Mouse (Mus musculus) skeletal muscle tissue, adult 2 months (tissue): Measurements from ENCODE around the gene Creb5.
A peak's percentile ranks its signal among the peaks of the same experiment; 100 is the strongest.

Source experiments
- DNase-seq: peaks from one replicate; pipeline ENCODE4 v3.0.0-alpha.2; 2012; ENCODE audit warnings: low read depth, low spot score

The Creb5 gene

DNA sequence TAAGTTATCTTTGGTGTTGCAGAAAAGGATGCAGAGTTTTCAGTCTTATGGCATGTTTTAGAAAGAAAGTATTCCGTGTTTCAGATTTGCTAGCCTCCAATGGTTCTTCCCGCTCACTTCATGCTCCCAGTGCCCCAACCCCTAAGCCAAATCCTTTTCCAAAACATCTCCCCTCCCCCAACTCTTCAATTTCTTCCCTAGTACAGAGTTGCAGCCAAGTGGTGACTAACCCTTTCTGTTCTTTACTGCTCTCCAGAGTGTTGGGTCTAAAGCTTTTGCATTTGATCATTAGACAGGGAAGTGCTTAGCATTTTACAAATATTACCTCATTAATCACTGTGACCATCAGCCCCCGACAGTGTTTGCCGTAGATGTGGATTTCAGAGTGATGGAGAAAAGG is 142.8 kb downstream of the Creb5 start:
- DNase-seq: peak; percentile 18

DNA sequence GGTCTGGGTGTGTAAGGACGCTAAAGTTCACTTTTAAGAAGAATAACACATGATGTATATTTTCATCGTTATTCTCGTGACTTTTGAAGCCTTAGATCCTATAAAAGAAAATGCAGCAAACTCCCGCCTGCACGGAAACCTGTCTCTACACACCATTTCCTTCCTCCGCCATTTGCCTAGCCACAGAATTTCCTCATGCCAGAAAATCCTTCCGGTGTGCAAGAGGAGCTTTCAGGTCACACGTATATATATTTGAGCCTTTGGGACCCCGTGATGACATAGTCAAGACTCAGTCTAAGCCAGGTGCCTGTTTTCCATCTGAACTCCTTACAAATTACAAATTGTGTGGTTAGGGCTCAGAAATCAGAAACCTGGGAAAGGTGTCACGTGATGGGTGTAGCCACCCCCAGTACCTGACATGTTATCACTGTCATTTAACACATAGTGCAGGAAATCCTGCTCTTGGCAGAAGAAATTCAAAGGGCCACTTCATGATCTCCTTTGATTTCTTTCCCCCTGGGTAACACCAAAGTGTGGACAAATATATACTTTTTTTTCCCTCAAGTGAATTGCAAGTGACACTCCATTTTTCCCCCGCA is 158.9 kb downstream of the Creb5 start:
- no peak for DNase-seq

DNA sequence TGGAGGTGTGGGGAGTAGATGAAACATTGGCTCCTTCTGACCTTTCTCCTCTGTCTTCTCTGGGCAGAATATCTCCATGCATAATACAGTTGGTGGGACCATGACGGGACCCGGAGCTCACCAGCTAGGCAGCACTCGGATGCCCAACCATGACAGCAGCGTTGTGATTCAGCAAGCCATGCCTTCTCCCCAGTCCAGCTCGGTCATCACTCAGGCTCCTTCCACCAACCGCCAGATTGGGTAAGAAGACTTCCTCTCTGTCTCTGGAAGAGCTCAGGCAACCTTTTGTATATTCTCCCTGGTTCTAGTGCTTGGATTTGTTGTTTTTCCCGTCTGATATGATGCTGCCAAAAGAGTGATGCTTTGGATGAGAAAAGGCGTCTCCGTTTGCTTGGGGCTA is 160.4 kb downstream of the Creb5 start:
- DNase-seq: no peak

DNA sequence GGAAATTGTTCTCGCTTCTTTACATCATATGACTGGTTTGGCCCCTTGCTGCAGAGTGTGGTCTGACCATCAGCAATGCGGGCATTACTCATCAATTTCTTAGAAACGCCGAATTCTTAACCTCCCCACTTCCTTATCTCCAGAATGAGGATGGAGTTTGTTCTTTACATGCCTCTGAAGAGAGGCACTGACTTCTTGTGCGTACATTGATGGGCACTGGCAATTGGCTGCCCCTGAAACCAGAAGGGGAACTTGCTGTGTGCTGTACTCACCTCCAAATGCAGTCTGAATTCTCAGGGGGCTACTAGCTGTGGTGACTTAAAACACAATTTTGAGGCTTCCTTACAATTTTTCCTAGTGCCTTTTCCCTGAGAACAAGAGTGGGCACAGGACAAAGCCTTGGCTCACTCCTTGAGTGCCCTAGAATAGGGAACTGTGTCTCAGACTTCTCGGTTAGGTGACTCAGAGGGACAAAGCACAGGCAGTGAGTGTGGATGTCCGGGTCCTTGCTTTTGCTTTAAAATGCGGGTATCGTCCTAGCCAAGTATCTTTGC is 161.3 kb downstream of the Creb5 start:
- DNase-seq: no peak

DNA sequence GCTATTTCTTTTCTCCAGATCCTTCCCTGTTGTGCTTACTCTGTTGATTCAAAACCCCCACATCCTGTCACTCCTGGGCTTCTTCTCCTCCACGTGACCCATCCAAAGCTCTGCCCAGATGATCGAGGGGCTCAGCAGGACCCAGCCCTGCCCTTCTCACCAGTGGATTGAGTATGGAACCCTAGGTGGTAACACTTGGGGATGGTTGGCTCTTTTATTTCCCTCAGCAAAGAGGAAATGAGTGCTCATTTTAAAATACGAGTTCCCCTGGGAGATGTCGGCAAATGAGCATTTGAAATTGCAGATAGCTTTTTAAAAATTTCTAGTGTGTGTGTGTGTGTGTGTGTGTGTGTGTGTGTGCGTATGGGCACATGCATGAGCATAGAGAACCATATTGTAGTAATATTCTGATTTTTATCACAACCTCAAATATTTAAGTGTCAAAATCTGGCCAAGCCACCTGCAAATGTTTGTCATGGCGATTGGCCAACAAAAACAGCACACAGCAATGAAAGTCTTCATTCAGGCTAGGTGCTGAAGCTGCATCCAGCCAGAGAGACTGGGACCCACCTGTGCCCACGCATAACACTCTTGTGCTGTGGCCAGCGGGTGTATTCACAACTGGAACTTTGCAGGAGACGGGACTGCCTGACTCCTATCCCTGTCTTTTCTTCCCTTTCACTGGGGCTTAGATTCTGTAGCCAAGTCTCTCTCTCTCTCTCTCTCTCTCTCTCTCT is 162.5 kb downstream of the Creb5 start:
- no peak for DNase-seq

DNA sequence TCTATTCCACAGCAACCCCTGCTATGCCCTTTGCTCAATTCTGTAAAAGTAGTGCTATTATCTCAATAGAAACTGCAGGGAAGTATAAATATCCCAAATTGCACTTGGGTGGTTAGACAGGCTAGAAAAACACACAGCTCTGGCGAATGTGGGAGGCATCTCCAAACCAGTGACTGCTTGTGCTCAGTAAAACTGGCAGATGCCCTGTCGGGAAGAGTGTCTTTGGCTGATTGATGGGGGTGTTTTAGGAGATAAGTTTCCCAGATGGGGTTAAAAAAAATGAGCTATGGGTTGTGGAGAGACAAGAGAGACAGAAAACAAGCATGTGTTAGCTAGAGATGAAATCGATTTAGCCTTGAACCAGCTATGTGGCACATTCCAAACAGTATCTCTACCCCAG is 163.4 kb downstream of the Creb5 start:
- DNase-seq: no peak

DNA sequence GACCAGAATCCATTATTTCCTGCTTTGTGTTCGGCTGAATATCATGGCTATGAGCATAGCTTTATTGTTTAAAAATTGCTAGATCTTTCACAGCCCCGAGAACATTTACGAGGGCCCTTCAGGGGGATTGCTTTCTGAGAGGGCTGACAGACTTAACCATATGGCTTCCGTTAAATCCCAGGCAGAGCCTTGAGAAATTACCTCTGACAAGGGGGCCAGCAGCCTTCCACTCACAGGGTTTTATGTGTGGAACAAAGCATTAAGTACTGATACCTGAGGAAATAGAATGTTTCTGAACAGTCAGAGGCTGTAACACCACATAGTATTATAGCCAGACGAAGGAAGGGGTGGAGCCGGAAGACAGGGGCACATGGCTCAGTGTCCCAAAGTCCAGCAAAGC is 165.2 kb downstream of the Creb5 start:
- no peak for DNase-seq

DNA sequence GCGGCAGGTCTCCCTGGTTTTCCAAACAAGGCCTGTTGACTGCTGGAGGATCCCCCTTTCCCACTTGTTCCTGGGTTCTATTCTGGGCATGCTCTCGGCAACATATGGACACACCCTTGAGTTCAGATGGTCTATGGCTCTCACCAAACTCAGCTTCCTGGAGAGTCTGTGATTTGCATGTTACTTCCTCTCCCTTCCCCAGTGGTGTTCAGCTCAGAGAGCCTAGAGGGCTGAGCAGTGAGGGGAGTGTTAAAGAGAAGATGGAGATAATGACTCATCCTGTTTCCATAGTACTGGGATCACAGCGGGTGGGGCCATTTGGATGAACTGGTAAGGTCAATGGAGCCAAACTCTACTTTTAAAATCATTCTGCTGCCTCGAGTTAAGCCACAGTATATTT is 168.4 kb downstream of the Creb5 start:
- peak; percentile 27 for DNase-seq

DNA sequence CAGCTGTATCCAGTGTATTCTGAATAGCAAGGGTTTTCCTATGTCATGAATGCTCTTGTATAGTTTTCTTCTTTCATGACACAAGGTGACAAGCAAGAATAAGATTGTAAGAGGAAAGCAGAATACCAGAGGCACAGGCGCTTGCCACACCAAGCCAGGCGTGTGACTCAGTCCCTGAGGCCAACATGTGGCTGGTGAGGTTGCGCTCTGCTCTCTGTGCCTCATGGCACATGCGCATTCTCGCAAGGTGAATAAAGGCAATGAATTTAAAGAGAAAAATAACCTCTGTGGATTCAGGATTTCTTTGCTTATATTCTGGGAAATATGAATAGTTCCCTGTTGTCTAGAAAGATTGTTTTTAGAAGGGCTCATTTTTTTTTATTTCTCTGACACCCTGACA is 169.0 kb downstream of the Creb5 start:
- no peak for DNase-seq

DNA sequence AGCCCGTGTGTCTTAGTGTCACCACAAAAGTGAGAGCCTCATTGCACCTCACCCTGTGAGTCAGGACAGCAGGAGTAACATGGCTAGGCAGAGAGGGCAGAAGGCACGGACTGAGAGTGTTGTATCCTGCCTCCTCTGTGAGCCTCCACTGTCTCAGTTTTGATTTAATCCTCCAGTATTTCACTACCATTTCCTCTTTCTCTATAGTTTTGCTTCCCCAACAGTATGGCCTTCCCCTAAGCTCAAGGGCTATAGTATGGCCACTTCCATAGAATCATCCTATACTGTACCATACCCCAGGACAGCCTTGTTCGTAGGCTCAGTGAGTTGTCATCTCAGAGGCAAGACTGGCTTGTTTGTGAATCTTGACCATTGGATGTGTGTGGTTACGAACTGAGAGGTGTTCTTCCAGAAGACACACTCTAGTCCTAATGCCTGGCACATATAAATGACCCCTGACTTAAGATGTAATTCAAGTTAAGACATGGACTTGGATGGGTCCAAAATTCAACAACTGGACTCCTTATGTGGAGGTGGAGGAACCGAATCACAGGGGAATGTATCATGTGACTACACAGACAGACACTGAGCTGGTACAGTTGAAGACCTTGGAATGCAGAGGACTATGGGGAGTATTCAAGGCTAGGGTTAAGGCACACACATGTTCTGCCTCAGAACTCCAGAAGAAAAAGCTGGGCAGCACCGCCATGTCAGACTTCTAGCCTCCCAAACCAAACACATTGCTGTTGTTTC is 173.1 kb downstream of the Creb5 start:
- DNase-seq: no peak

DNA sequence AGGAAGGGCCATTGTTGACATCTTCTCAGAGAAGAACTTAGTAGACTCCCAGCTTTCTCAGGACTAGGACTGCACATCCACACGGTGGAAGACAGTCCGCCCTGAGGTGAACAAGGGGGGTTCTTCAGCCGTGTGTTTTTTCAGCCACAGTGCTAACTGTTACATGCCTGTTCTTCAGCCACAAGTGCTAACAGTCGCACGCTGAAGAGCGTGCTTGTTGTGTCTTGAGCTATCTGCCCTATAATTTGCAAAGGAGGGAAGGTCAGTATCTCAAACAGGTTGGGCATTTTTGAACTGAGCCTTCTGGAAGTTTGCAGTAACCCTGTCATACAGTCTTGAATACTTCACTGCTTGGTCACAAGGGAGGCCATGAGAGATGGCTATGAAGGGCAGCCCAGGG is 174.0 kb downstream of the Creb5 start:
- DNase-seq: no peak

DNA sequence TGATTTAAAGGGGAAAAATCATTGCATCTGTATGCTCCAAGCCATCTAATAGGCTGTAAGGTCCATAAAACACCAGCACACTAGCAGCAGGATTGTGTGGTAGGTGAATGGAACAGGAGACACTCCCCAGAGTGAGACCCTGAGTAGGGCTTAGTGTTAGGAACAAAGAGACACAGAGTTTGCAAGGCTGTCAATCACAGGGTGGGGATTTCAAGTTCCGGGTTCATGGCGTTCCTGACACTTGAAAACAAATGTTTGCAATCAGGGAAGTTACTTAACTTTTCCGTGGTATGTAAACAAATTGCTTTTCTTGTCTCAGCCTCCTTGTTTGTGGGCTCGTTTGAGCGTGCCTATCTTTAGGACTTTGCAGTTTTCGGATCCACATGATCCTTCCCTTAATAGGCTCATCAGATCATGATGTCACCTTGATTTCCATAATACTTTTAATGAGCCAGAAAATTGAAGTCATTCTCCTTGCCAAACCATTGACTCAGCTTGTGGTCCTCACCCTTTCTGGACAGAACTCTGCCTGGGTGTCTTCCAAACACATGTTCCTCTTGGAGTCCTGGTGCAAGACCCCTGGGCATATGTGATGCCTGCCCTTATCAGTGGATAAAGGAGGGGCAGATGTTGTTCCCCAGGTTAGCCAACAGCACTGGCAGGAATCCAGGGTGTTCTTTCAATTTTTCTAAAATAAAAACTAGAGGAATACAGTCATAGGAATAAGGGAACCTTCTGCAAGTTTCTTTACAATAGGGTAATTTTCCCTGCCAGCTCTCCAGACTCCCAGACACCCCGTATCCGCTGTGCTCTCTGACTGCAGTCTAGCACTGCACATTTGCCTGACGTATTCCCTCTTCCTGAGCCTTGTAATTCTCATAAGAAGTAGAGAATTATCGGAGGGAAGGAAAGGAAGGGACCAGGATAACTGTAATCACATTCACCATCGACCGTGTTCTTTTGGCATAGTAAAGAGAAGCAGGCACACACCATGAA is 175.0 kb downstream of the Creb5 start:
- peak; percentile 67 for DNase-seq

DNA sequence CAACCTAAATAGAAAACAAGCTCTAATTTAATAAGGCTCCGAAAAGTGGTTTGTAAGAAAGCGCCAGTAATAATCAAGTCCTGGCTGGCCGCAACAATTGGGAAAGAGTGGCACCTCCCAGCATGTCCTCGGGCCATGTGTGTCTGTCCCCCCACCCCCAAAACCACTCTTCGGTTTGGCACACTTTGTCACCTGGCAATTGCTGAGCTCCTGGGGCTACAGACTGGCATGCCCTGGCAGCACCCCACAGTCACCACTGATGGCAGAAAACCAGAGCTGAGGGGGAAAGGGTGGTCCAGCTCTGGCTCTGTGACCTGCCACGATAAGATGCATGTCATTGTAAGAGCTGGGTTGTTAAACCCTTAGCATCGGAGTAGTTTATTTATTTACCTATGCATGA is 175.7 kb downstream of the Creb5 start:
- no peak for DNase-seq

DNA sequence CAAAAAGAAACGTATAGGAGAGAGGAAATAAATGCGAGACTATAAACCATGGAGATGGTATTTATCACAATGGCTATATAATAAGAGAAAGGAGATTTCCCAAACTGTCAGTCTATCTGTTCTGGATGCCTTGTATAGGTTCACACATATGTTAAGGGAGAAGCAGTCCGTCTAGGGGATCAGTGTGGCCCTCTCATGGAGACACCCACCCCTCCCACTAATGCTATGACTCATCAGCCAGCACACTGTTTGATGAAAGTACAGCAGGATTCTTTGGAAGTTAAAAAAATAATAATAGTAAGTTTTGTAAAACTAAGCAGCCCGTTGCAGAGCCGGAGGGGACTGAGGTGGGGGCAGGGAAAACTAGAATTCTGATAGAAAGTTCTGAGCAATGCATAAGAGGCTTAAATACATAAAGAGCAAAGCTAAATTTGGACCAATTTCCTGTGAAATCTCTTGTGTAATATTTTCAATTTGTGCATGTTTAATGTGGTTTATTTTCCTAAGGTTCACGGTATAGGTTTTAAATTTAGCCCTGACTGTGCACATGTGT is 176.3 kb downstream of the Creb5 start:
- no peak for DNase-seq

DNA sequence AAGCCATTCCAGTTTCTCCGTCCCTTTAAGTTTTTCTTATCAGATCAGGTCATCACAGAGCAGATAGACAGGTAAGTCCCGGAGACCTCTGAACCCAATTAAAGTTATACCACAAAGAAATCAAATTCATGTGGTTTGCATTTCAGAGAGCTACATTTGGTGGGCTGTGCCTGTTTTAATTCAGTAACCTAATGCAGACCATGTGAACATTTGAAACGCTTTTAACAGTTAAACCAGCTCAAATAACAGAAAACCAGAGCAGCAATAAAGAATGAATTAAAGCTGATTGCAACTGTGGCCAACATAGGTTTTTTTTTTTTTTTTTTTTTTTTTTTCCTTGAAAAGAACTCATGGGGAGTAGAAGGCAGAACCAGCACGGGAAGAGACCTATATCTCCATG is 182.1 kb downstream of the Creb5 start:
- DNase-seq: no peak

DNA sequence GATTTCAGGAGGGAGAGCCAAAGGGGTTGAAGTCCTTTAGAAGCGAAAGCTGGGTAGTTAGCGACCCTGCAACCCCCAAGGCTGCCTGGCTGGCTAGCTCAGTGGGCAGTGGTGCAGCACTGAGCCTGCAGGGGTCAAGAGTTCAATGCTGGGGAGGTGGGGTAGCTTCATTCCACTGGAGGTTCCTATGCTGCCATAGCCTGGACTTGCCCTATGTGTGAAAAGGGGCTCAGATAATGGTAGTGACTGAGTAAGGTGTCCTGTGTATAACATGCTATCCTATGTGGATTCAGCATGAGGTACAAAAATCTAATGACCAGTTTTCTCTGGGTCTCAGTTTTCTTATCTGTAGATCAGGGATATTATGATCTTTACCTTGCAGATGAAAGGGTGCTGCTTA is 182.6 kb downstream of the Creb5 start:
- no peak for DNase-seq

DNA sequence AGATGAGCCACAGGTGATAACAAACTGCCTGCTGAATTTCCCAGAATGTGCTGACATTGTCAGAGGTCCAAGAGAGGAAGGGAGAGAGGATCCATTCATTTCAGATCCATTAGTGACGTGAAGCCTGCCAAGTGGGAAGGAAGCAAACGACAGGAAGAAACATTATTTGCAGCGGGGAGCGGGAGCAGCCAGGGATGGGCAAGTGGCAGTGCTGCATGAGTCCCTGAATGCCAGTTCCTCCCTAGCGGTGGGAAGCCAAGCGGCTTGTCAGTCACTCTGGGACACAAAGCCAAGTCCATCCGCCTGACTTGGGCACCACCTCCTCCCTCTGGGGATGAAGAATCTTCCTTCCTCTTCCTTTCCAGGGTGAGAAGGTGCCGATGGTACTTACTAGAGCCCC is 183.5 kb downstream of the Creb5 start:
- no peak for DNase-seq

DNA sequence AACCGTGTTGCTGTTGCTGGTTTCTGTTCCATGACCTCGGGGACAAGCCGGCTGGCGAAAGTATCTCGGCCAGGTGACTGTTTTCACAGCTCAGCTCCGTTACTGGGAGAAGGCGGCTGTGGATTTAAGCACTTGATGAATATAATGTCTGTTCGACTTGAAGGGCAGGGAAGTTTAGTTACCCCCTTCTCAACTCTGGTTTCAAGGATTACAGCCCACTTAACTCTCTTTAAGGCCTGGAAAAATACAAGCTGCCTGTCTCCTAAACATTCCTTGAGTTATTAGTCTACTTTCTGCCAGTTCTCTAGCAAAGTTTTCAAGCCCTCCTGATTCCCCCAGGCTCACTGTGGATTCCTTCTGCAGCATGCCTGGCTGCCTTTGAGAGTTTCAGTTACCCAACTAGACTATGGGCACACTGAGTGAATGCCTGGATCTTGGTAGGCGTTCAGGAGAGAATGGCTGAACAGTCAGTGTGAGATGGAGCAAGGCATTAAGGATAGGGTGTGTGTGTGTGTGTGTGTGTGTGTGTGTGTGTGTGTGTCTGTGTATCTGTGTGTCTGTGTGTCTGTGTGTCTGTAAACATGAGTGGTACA is 184.0 kb downstream of the Creb5 start:
- no peak for DNase-seq

DNA sequence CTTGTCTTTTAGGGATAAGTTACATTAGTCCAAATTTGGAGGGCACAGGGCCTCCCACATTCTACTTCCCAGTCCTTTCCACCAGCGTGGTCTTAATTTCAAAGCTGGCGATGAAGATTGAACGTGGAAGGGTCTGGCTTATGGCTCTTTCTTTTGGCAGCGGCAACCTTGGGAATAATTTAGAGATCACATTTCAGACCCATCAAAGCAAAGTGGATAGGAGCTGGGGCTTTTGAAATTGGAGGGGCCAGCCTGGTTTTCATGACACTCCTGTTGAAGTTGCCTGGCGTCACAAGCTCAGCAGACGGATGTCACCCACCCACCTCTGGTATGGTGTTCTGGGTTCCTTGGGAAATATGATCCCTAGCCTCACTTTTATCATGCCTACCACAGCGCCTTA is 185.7 kb downstream of the Creb5 start:
- DNase-seq: no peak

DNA sequence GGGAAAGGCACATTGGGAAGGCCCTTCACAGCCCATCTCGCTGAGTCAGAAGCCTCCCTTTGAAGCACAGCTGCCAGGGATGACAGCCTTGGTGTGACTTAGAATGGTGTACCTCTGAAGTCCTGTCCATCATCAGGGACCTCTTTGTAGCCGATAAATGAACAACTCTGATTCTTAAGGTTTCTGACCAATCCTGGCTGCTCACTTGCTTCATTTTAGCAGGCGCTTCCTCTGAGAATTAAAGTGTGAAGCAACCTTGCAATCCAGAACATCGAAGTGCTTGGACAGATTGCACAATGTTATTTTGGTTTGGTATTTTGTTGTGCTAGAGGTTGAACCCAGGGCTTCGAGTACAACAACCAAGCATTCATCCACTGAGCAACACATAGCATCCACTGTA is 190.4 kb downstream of the Creb5 start:
- DNase-seq: no peak

DNA sequence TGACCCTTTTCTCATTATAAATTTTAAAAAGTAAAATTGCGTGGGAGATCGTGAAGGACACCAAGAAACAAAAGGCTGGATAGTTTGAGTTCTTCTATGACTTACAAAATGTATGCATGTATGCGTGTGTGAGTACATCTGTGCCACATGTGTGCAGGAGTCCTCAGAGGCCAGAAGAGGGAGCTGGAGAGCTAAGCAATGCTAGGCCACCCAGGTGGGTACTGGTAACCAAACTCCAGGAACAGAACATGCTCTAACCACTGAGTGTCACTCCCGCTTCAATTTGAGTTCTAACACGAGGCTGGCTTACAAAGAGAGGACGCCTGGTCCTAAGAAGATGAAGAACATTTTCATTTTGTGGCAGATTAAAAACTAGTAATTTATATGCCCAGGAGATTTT is 203.8 kb downstream of the Creb5 start:
- DNase-seq: no peak
